Mouse (Mus musculus): ENCODE data around the gene Tubb4b. TPM values are rescaled to one million over a fixed set of nuclear protein-coding genes. Genes with fewer than 3 reads are reported as not detected.

Gene Tubb4b
- polyA plus RNA-seq, 1 experiment from 2014 or later = 294 TPM

DNA sequence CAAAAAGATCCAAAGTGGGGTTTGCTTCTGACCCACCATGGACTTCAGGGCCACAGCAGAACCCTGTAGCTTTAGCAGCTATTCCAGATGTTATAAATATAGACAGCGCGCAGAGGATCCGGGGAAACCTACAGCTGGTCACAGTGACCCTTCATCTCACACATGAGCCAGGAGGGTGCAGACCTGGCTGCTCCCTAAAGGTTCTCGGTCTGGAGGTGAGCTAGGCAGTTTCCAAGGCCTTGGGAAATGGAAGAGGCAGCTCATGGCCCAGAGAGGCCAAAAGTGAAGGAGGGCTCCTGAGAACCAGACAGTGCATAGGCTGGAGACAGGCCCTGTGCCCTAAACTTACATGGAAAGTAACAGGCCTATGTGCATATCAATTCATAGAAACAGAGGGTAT, 50.7 kb downstream of the Tubb4b start:
- ATAC-seq (no peak), DNase-seq (no peak)
- no peaks in the 10 kb centered on the region for H3K36me3 ChIP-seq (replicated peaks; ENCODE audit: insufficient read depth, low read length)
- 0 out of 2 replicates have a peak, but pooled peaks cover 4% of the 10 kb centered on the region for H3K27me3 ChIP-seq (ENCODE audit: insufficient read depth, low read length)
- no peak overlapping the region for H3K27ac ChIP-seq (ENCODE audit: low read depth)
- no peak overlapping the region for H3K4me2 ChIP-seq (ENCODE audit: low read depth, low read length)
- peaks cover 39% of the 10 kb centered on the region for H3K4me1 ChIP-seq (ENCODE audit: insufficient read depth)
- H3K9ac ChIP-seq (replicated peaks) = no peak overlapping the region
- 89% methylated on average over 4 of the region's 4 CpGs for WGBS (ENCODE audit: insufficient replicate concordance)
- H3K9me3 ChIP-seq (ENCODE audit: low read length) = no peaks in the 10 kb centered on the region
- H3K4me3 ChIP-seq (ENCODE audit: low read depth, low read length) = no peak overlapping the region
- no peak for TF ChIP-seq EP300 (IDR thresholded peaks at IDR 0.05; ENCODE audit: low read depth)
- TF ChIP-seq CTCF (IDR thresholded peaks at IDR 0.05; ENCODE audit: low read depth) = no peak

- no peaks in the 10 kb centered on the region for H3K27me3 ChIP-seq (ENCODE audit: insufficient read depth, low read length)
- H3K9ac ChIP-seq (replicated peaks) = no peak overlapping the region
- ATAC-seq (no peak), DNase-seq (peak; percentile 34)
- no peak overlapping the region for H3K4me3 ChIP-seq (ENCODE audit: low read depth, low read length)
- no peaks in the 10 kb centered on the region for H3K36me3 ChIP-seq (replicated peaks; ENCODE audit: insufficient read depth, low read length)
- no peaks in the 10 kb centered on the region for H3K9me3 ChIP-seq (ENCODE audit: low read length)
- H3K27ac ChIP-seq (ENCODE audit: low read depth) = no peak overlapping the region
- no peak overlapping the region for H3K4me2 ChIP-seq (ENCODE audit: low read depth, low read length)
- H3K4me1 ChIP-seq (ENCODE audit: insufficient read depth) = peaks cover 48% of the 10 kb centered on the region
- 46% methylated on average over 8 of the region's 8 CpGs for WGBS (ENCODE audit: insufficient replicate concordance)
- TF ChIP-seq CTCF (IDR thresholded peaks at IDR 0.05; ENCODE audit: low read depth) = no peak
- no peak for TF ChIP-seq EP300 (IDR thresholded peaks at IDR 0.05; ENCODE audit: low read depth)
These were observed 51.9 kb downstream of the Tubb4b start for GRCm38 (mm10) chr2:25172629-25173028.

Other genes starting within 250 kb of the Tubb4b start
- 81.8 and 83.1 TPM in 2 replicates for gene Mrpl41, start 249.6 kb downstream of the Tubb4b start, polyA plus RNA-seq (2015; fragmentation: Nextera tagmentation; extraction: Ambion mirVana)
- gene Pnpla7, start 248.7 kb downstream of the Tubb4b start, polyA plus RNA-seq (2015; fragmentation: Nextera tagmentation; extraction: Ambion mirVana) = 52.9 and 64.5 TPM in 2 replicates
- 29.0 and 32.1 TPM in 2 replicates for gene Nsmf, start 170.3 kb downstream of the Tubb4b start, polyA plus RNA-seq (2015; fragmentation: Nextera tagmentation; extraction: Ambion mirVana)
- gene Entpd8, start 144.4 kb downstream of the Tubb4b start, polyA plus RNA-seq (2015; fragmentation: Nextera tagmentation; extraction: Ambion mirVana) = 23.8 and 25.9 TPM in 2 replicates
- gene Noxa1, start 129.6 kb downstream of the Tubb4b start, polyA plus RNA-seq (2015; fragmentation: Nextera tagmentation; extraction: Ambion mirVana) = 0.52 and 0.59 TPM in 2 replicates
- 1.3 and 1.7 TPM in 2 replicates for gene Nrarp, start 43.9 kb downstream of the Tubb4b start, polyA plus RNA-seq (2015; fragmentation: Nextera tagmentation; extraction: Ambion mirVana)
- 5.4 and 6.0 TPM in 2 replicates for gene Tor4a, start 27.8 kb downstream of the Tubb4b start, polyA plus RNA-seq (2015; fragmentation: Nextera tagmentation; extraction: Ambion mirVana)
- gene Nelfb, start 13.2 kb downstream of the Tubb4b start, polyA plus RNA-seq (2015; fragmentation: Nextera tagmentation; extraction: Ambion mirVana) = 19.3 and 22.3 TPM in 2 replicates
- not detected in 2 replicates for gene Stpg3, start 10.1 kb downstream of the Tubb4b start, polyA plus RNA-seq (2015; fragmentation: Nextera tagmentation; extraction: Ambion mirVana)
- not detected in 2 replicates for gene Fam166a, start 6.0 kb downstream of the Tubb4b start, polyA plus RNA-seq (2015; fragmentation: Nextera tagmentation; extraction: Ambion mirVana)
- gene Slc34a3, start 9.7 kb upstream of the Tubb4b start, polyA plus RNA-seq (2015; fragmentation: Nextera tagmentation; extraction: Ambion mirVana) = not detected in 2 replicates
- not detected in 2 replicates for gene Rnf224, start 12.1 kb upstream of the Tubb4b start, polyA plus RNA-seq (2015; fragmentation: Nextera tagmentation; extraction: Ambion mirVana)
- gene Rnf208, start 17.6 kb upstream of the Tubb4b start, polyA plus RNA-seq (2015; fragmentation: Nextera tagmentation; extraction: Ambion mirVana) = 0.11 TPM in 1 of 2 replicates, not detected in the other
- gene Cysrt1, start 17.8 kb upstream of the Tubb4b start, polyA plus RNA-seq (2015; fragmentation: Nextera tagmentation; extraction: Ambion mirVana) = not detected in 2 replicates
- gene AL732309.1, start 22.2 kb upstream of the Tubb4b start, polyA plus RNA-seq (2015; fragmentation: Nextera tagmentation; extraction: Ambion mirVana) = 1.2 and 1.4 TPM in 2 replicates
- gene Tmem203, start 30.7 kb upstream of the Tubb4b start, polyA plus RNA-seq (2015; fragmentation: Nextera tagmentation; extraction: Ambion mirVana) = 34.0 and 37.1 TPM in 2 replicates
- gene Tprn, start 37.9 kb upstream of the Tubb4b start, polyA plus RNA-seq (2015; fragmentation: Nextera tagmentation; extraction: Ambion mirVana) = 5.3 TPM in 2 replicates
- 77.2 and 81.7 TPM in 2 replicates for gene Ssna1, start 47.7 kb upstream of the Tubb4b start, polyA plus RNA-seq (2015; fragmentation: Nextera tagmentation; extraction: Ambion mirVana)
- gene Anapc2, start 47.8 kb upstream of the Tubb4b start, polyA plus RNA-seq (2015; fragmentation: Nextera tagmentation; extraction: Ambion mirVana) = 19.8 and 22.8 TPM in 2 replicates
- gene Tmem210, start 63.4 kb upstream of the Tubb4b start, polyA plus RNA-seq (2015; fragmentation: Nextera tagmentation; extraction: Ambion mirVana) = not detected in 2 replicates
- not detected in 2 replicates for gene Lrrc26, start 65.2 kb upstream of the Tubb4b start, polyA plus RNA-seq (2015; fragmentation: Nextera tagmentation; extraction: Ambion mirVana)
- gene Grin1, start 94.5 kb upstream of the Tubb4b start, polyA plus RNA-seq (2015; fragmentation: Nextera tagmentation; extraction: Ambion mirVana) = not detected in 2 replicates
- gene Man1b1, start 107.6 kb upstream of the Tubb4b start, polyA plus RNA-seq (2015; fragmentation: Nextera tagmentation; extraction: Ambion mirVana) = 15.7 and 16.5 TPM in 2 replicates
- gene Dpp7, start 131.7 kb upstream of the Tubb4b start, polyA plus RNA-seq (2015; fragmentation: Nextera tagmentation; extraction: Ambion mirVana) = 12.8 and 15.4 TPM in 2 replicates
- gene Uap1l1, start 141.0 kb upstream of the Tubb4b start, polyA plus RNA-seq (2015; fragmentation: Nextera tagmentation; extraction: Ambion mirVana) = 18.7 and 19.4 TPM in 2 replicates
- 5.5 and 7.4 TPM in 2 replicates for gene Sapcd2, start 147.6 kb upstream of the Tubb4b start, polyA plus RNA-seq (2015; fragmentation: Nextera tagmentation; extraction: Ambion mirVana)
- gene Entpd2, start 171.2 kb upstream of the Tubb4b start, polyA plus RNA-seq (2015; fragmentation: Nextera tagmentation; extraction: Ambion mirVana) = 2.9 and 3.6 TPM in 2 replicates
- 5.2 and 5.4 TPM in 2 replicates for gene Npdc1, start 174.6 kb upstream of the Tubb4b start, polyA plus RNA-seq (2015; fragmentation: Nextera tagmentation; extraction: Ambion mirVana)
- gene Fut7, start 198.6 kb upstream of the Tubb4b start, polyA plus RNA-seq (2015; fragmentation: Nextera tagmentation; extraction: Ambion mirVana) = 0.78 and 0.97 TPM in 2 replicates
- 0.71 and 0.87 TPM in 2 replicates for gene Abca2, start 204.0 kb upstream of the Tubb4b start, polyA plus RNA-seq (2015; fragmentation: Nextera tagmentation; extraction: Ambion mirVana)
- gene Clic3, start 232.1 kb upstream of the Tubb4b start, polyA plus RNA-seq (2015; fragmentation: Nextera tagmentation; extraction: Ambion mirVana) = 0.77 and 1.4 TPM in 2 replicates
- 14.7 and 17.1 TPM in 2 replicates for gene Paxx, start 236.4 kb upstream of the Tubb4b start, polyA plus RNA-seq (2015; fragmentation: Nextera tagmentation; extraction: Ambion mirVana)
- gene Ptgds, start 245.3 kb upstream of the Tubb4b start, polyA plus RNA-seq (2015; fragmentation: Nextera tagmentation; extraction: Ambion mirVana) = 0.83 and 1.0 TPM in 2 replicates